Mouse (Mus musculus) cerebellum, adult 2 months (tissue): ENCODE data around the gene Psmb9. TPM values are rescaled to one million over a fixed set of nuclear protein-coding genes. Genes with fewer than 3 reads are reported as not detected.
A peak's percentile ranks its signal among the peaks of the same experiment; 100 is the strongest.
"Not testable (repeated sequence)": the region's sequence is repeated elsewhere in the genome, so short reads cannot be mapped to it uniquely, and the experiment has no call there.

Experiments
- DNase-seq, 2 experiments: peaks; one replicate each; pipeline ENCODE4 v3.0.0; 2021
- H3K27ac ChIP-seq: fragments of 200-500 bp; 2 replicates; pipeline ENCODE4 v1.5.1; 2012; ENCODE audit warnings: low read length, control low read depth, inconsistent platforms; ENCODE audit not compliant: insufficient read depth
- H3K27me3 ChIP-seq: fragments of 200-500 bp; 2 replicates; pipeline ENCODE4 v1.6.1; 2012; ENCODE audit warnings: inconsistent platforms, mild to moderate bottlenecking, low read length, moderate library complexity; ENCODE audit not compliant: control insufficient read depth, insufficient read depth
- H3K4me1 ChIP-seq: fragments of 200-500 bp; 2 replicates; pipeline ENCODE4 v1.6.1; 2011; ENCODE audit warnings: low read length; ENCODE audit not compliant: control insufficient read depth, insufficient read depth
- H3K4me3 ChIP-seq: fragments of 200-500 bp; replicated peaks from 2 replicates; pipeline ENCODE3; 2011; ENCODE audit warnings: mild to moderate bottlenecking, low read depth, low read length, control low read depth; ENCODE audit not compliant: insufficient read depth
- CTCF ChIP-seq: fragments of 200-500 bp; IDR thresholded peaks from 2 replicates; pipeline ENCODE4 v1.5.1; 2011; ENCODE audit warnings: low read depth, mild to moderate bottlenecking, control low read depth, low read length, moderate library complexity, borderline replicate concordance; ENCODE audit not compliant: insufficient read depth
- POLR2A ChIP-seq: fragments of 200-500 bp; IDR thresholded peaks from 2 replicates; pipeline ENCODE4 v1.6.1; 2011; ENCODE audit warnings: low read length, control low read depth, borderline replicate concordance; ENCODE audit not compliant: insufficient read depth
- WGBS: fragments of 180-500 bp; shearing (Covaris S2); methylation state at CpG from one replicate; pipeline ENCODE4 v1.1.7; 2018; 5-methylcytosine and 5-hydroxymethylcytosine counted together
- polyA plus RNA-seq: library from polyadenylated mRNA; depleted of rRNA; stranded (reverse); fragments of >200 nt; gene quantifications from 2 replicates; pipeline ENCODE4 v1.2.3, GENCODE M21; 2012

Gene Psmb9
- polyA plus RNA-seq, 1 experiment = 2.7 TPM

GRCm38 (mm10) chr17:34219096-34219495 lies 31.5 kb upstream of the Psmb9 start:
- not testable (repeated sequence) for H3K4me3 ChIP-seq, DNase-seq, H3K4me1 ChIP-seq, H3K27ac ChIP-seq, H3K27me3 ChIP-seq
- peak; percentile 28; the same call in 1 of the 2 replicates for TF ChIP-seq CTCF
- WGBS = 87% methylated on average over 9 of the region's 11 CpGs

GRCm38 (mm10) chr17:34218675-34219074 lies 31.1 kb upstream of the Psmb9 start:
- 8% methylated on average over 11 of the region's 11 CpGs for WGBS
- no peak for TF ChIP-seq CTCF
- no peak for TF ChIP-seq POLR2A
- H3K27ac ChIP-seq = no peak overlapping the region
- H3K4me1 ChIP-seq = no peaks in the 10 kb centered on the region
- no peaks in the 10 kb centered on the region for H3K27me3 ChIP-seq
- no peak for DNase-seq
- no peak overlapping the region for H3K4me3 ChIP-seq

- WGBS = 84% methylated on average over 5 of the region's 5 CpGs
Measured at GRCm38 (mm10) chr17:34217986-34218385, 30.4 kb upstream of the Psmb9 start.

GRCm38 (mm10) chr17:34217216-34217928 lies 29.8 kb upstream of the Psmb9 start:
- 73% methylated on average over 8 of the region's 8 CpGs for WGBS
- Histone ChIP-seq H3K4me3 (no peak overlapping the region), H3K4me1 (no peaks in the 10 kb centered on the region), H3K27ac (no peak overlapping the region), H3K27me3 (no peaks in the 10 kb centered on the region)
- TF ChIP-seq POLR2A = no peak
- TF ChIP-seq CTCF = no peak
- no peak for DNase-seq

More at GRCm38 (mm10) chr17:34217986-34218385, 30.4 kb upstream of the Psmb9 start:
- Histone ChIP-seq H3K27ac (no peak overlapping the region), H3K4me3 (no peak overlapping the region), H3K4me1 (no peaks in the 10 kb centered on the region), H3K27me3 (no peaks in the 10 kb centered on the region)
- DNase-seq = no peak
- TF ChIP-seq POLR2A (no peak), CTCF (no peak)

GRCm38 (mm10) chr17:34215176-34215575 lies 27.6 kb upstream of the Psmb9 start:
- no peak for TF ChIP-seq CTCF
- no peak for TF ChIP-seq POLR2A
- H3K27me3 ChIP-seq = no peaks in the 10 kb centered on the region
- H3K27ac ChIP-seq = no peak overlapping the region
- no peak overlapping the region for H3K4me3 ChIP-seq
- DNase-seq = no peak
- H3K4me1 ChIP-seq = no peaks in the 10 kb centered on the region
- WGBS = 83% methylated on average over 12 of the region's 12 CpGs

- H3K4me1 ChIP-seq = no peaks in the 10 kb centered on the region
- TF ChIP-seq CTCF = no peak
- no peak for TF ChIP-seq POLR2A
- no peaks in the 10 kb centered on the region for H3K27me3 ChIP-seq
- H3K4me3 ChIP-seq = no peak overlapping the region
- H3K27ac ChIP-seq = no peak overlapping the region
- WGBS = 49% methylated on average over 21 of the region's 21 CpGs
- no peak for DNase-seq
Measured at GRCm38 (mm10) chr17:34213936-34214335, 26.4 kb upstream of the Psmb9 start.

- no peaks in the 10 kb centered on the region for H3K4me1 ChIP-seq
- no peak for DNase-seq
- TF ChIP-seq CTCF = no peak
- no peak for TF ChIP-seq POLR2A
- no peaks in the 10 kb centered on the region for H3K27me3 ChIP-seq
- no peak overlapping the region for H3K27ac ChIP-seq
- H3K4me3 ChIP-seq = no peak overlapping the region
- 25% methylated on average over 23 of the region's 23 CpGs for WGBS
Measured at GRCm38 (mm10) chr17:34211746-34212365, 24.3 kb upstream of the Psmb9 start.

GRCm38 (mm10) chr17:34210599-34210998 lies 23.0 kb upstream of the Psmb9 start:
- Histone ChIP-seq H3K27me3 (no peaks in the 10 kb centered on the region), H3K4me3 (no peak overlapping the region), H3K27ac (no peak overlapping the region), H3K4me1 (no peaks in the 10 kb centered on the region)
- WGBS = 59% methylated on average over 3 of the region's 3 CpGs
- TF ChIP-seq CTCF = no peak
- TF ChIP-seq POLR2A = no peak
- DNase-seq = no peak
